Mouse (Mus musculus): ENCODE measurements around the gene Dcaf5.
"Not testable (repeated sequence)": the region's sequence is repeated elsewhere in the genome, so short reads cannot be mapped to it uniquely, and the experiment has no call there.

Dcaf5 gene

GRCm38 (mm10) chr12:80436336-80436976 is at the start of gene Dcaf5:
Dcaf5 (minus strand) TSS chr12:80436601.
- in situ Hi-C loops (cut with MboI, MseI) = no loop called here

GRCm38 (mm10) chr12:80483397-80483796 is 47.0 kb upstream of the Dcaf5 start:
- in situ Hi-C loops (cut with MboI, MseI) = loop anchor here in 1 of 2 experiments (25.0 kb wide), 1 partner anchor 404 kb away; no protein-coding TSS in a partner anchor

- in situ Hi-C loops (cut with MboI, MseI) = loop anchor here in 1 of 2 experiments (25.0 kb wide), 1 partner anchor 407 kb away; no protein-coding TSS in a partner anchor
Measured at GRCm38 (mm10) chr12:80479986-80480385, 43.6 kb upstream of the Dcaf5 start.

- in situ Hi-C loops (cut with MboI, MseI) = no loop called here
Measured at GRCm38 (mm10) chr12:80473731-80474130, 37.3 kb upstream of the Dcaf5 start.

GRCm38 (mm10) chr12:80471926-80472325 is 35.5 kb upstream of the Dcaf5 start:
- in situ Hi-C loops (cut with MboI, MseI) = no loop called here

- in situ Hi-C loops (cut with MboI, MseI) = no loop called here
Measured at GRCm38 (mm10) chr12:80470206-80470605, 33.8 kb upstream of the Dcaf5 start.

- in situ Hi-C loops (cut with MboI, MseI) = no loop called here
Measured at GRCm38 (mm10) chr12:80463666-80464269, 27.4 kb upstream of the Dcaf5 start.

GRCm38 (mm10) chr12:80462942-80463651 is 26.7 kb upstream of the Dcaf5 start, which contains the start of gene Exd2:
Exd2 (plus strand) TSS chr12:80463095.
- in situ Hi-C loops (cut with MboI, MseI) = no loop called here

GRCm38 (mm10) chr12:80462292-80462896 is 26.0 kb upstream of the Dcaf5 start:
- in situ Hi-C loops (cut with MboI, MseI) = not testable (repeated sequence)

GRCm38 (mm10) chr12:80458033-80458432 is 21.6 kb upstream of the Dcaf5 start:
- in situ Hi-C loops (cut with MboI, MseI) = no loop called here

GRCm38 (mm10) chr12:80453506-80453905 is 17.1 kb upstream of the Dcaf5 start:
- in situ Hi-C loops (cut with MboI, MseI) = no loop called here

- in situ Hi-C loops (cut with MboI, MseI) = no loop called here
Measured at GRCm38 (mm10) chr12:80444525-80445109, 8.2 kb upstream of the Dcaf5 start.

- in situ Hi-C loops (cut with MboI, MseI) = no loop called here
Measured at GRCm38 (mm10) chr12:80440957-80441356, 4.6 kb upstream of the Dcaf5 start.

GRCm38 (mm10) chr12:80437051-80437675 is 762 bp upstream of the Dcaf5 start:
- in situ Hi-C loops (cut with MboI, MseI) = no loop called here

- in situ Hi-C loops (cut with MboI, MseI) = no loop called here
Measured at GRCm38 (mm10) chr12:80435887-80436286, 514 bp downstream of the Dcaf5 start.

- in situ Hi-C loops (cut with MboI, MseI) = no loop called here
Measured at GRCm38 (mm10) chr12:80434961-80435691, 1.3 kb downstream of the Dcaf5 start.

- in situ Hi-C loops (cut with MboI, MseI) = no loop called here
Measured at GRCm38 (mm10) chr12:80434601-80434960, 1.8 kb downstream of the Dcaf5 start.

GRCm38 (mm10) chr12:80433266-80433665 is 3.1 kb downstream of the Dcaf5 start:
- in situ Hi-C loops (cut with MboI, MseI) = no loop called here

GRCm38 (mm10) chr12:80427683-80428082 is 8.7 kb downstream of the Dcaf5 start:
- in situ Hi-C loops (cut with MboI, MseI) = no loop called here

GRCm38 (mm10) chr12:80415100-80415499 is 21.3 kb downstream of the Dcaf5 start:
- in situ Hi-C loops (cut with MboI, MseI) = no loop called here

GRCm38 (mm10) chr12:80410855-80411254 is 25.5 kb downstream of the Dcaf5 start:
- in situ Hi-C loops (cut with MboI, MseI) = no loop called here

All from T-helper 17 cell (primary cell).